Mouse (Mus musculus): ENCODE measurements around the gene Plekha6. TPM values are rescaled to one million over a fixed set of nuclear protein-coding genes. Genes with fewer than 3 reads are reported as not detected.

Plekha6 gene
- polyA plus RNA-seq, 2 experiments = 4.2 to 6.6 TPM

- ATAC-seq (ENCODE audit: low FRiP score, low read depth) = no peak
Observed at GRCm38 (mm10) chr1:133344357-133344756, 180.3 kb downstream of the Plekha6 start.

GRCm38 (mm10) chr1:133346531-133346930, 182.5 kb downstream of the Plekha6 start:
- no peaks in the 10 kb centered on the region for H3K36me3 ChIP-seq (ENCODE audit: control insufficient read depth, insufficient read depth, low read length)
- no peak overlapping the region for H3K9ac ChIP-seq (ENCODE audit: low read depth, low read length, severe bottlenecking)
- no peak overlapping the region for H3K4me3 ChIP-seq (replicated peaks; ENCODE audit: low read length)
- no peaks in the 10 kb centered on the region for H3K4me1 ChIP-seq (ENCODE audit: control insufficient read depth, insufficient read depth, low read length)
- H3K9me3 ChIP-seq (ENCODE audit: control insufficient read depth, low read length) = no peaks in the 10 kb centered on the region
- no peak for TF ChIP-seq POLR2A (IDR thresholded peaks at IDR 0.05; ENCODE audit: borderline replicate concordance, extremely low read depth, insufficient read depth, insufficient read length)
- ATAC-seq (ENCODE audit: low FRiP score, low read depth) = no peak
- H3K27me3 ChIP-seq (ENCODE audit: control insufficient read depth, insufficient read depth, low read length) = no peaks in the 10 kb centered on the region
- WGBS = 83% methylated on average over 9 of the region's 9 CpGs
- no peak overlapping the region for H3K27ac ChIP-seq (replicated peaks; ENCODE audit: low read depth, low read length)
- no peak for DNase-seq (ENCODE audit: low spot score)
- H3K4me2 ChIP-seq (replicated peaks; ENCODE audit: low read depth, low read length, severe bottlenecking) = no peak overlapping the region

More at GRCm38 (mm10) chr1:133344357-133344756, 180.3 kb downstream of the Plekha6 start:
- no peaks in the 10 kb centered on the region for H3K4me1 ChIP-seq (ENCODE audit: control insufficient read depth, insufficient read depth, low read length)
- no peaks in the 10 kb centered on the region for H3K9me3 ChIP-seq (ENCODE audit: control insufficient read depth, low read length)
- no peak for DNase-seq (ENCODE audit: low spot score)
- H3K9ac ChIP-seq (ENCODE audit: low read depth, low read length, severe bottlenecking) = no peak overlapping the region
- WGBS = 84% methylated on average over 2 of the region's 2 CpGs
- H3K4me2 ChIP-seq (replicated peaks; ENCODE audit: low read depth, low read length, severe bottlenecking) = no peak overlapping the region
- no peak overlapping the region for H3K4me3 ChIP-seq (replicated peaks; ENCODE audit: low read length)
- H3K27me3 ChIP-seq (ENCODE audit: control insufficient read depth, insufficient read depth, low read length) = no peaks in the 10 kb centered on the region
- no peaks in the 10 kb centered on the region for H3K36me3 ChIP-seq (ENCODE audit: control insufficient read depth, insufficient read depth, low read length)
- TF ChIP-seq POLR2A (IDR thresholded peaks at IDR 0.05; ENCODE audit: borderline replicate concordance, extremely low read depth, insufficient read depth, insufficient read length) = no peak
- H3K27ac ChIP-seq (replicated peaks; ENCODE audit: low read depth, low read length) = no peak overlapping the region

- WGBS = 66% methylated on average over 3 of the region's 3 CpGs
- no peak overlapping the region for H3K27ac ChIP-seq (replicated peaks; ENCODE audit: low read depth, low read length)
Observed at GRCm38 (mm10) chr1:133347226-133347625, 183.2 kb downstream of the Plekha6 start.

GRCm38 (mm10) chr1:133347693-133348520, 183.9 kb downstream of the Plekha6 start:
- H3K9ac ChIP-seq (ENCODE audit: low read depth, low read length, severe bottlenecking) = no peak overlapping the region
- no peak overlapping the region for H3K4me2 ChIP-seq (replicated peaks; ENCODE audit: low read depth, low read length, severe bottlenecking)
- H3K36me3 ChIP-seq (ENCODE audit: control insufficient read depth, insufficient read depth, low read length) = no peaks in the 10 kb centered on the region
- H3K9me3 ChIP-seq (ENCODE audit: control insufficient read depth, low read length) = no peaks in the 10 kb centered on the region
- H3K27me3 ChIP-seq (ENCODE audit: control insufficient read depth, insufficient read depth, low read length) = no peaks in the 10 kb centered on the region
- H3K4me3 ChIP-seq (replicated peaks; ENCODE audit: low read length) = no peak overlapping the region
- no peak for TF ChIP-seq POLR2A (IDR thresholded peaks at IDR 0.05; ENCODE audit: borderline replicate concordance, extremely low read depth, insufficient read depth, insufficient read length)
- WGBS = 70% methylated on average over 11 of the region's 11 CpGs
- H3K27ac ChIP-seq (replicated peaks; ENCODE audit: low read depth, low read length) = no peak overlapping the region
- ATAC-seq (ENCODE audit: low FRiP score, low read depth) (no peak), DNase-seq (ENCODE audit: low spot score) (no peak)
- H3K4me1 ChIP-seq (ENCODE audit: control insufficient read depth, insufficient read depth, low read length) = no peaks in the 10 kb centered on the region

More at GRCm38 (mm10) chr1:133347226-133347625, 183.2 kb downstream of the Plekha6 start:
- no peak for TF ChIP-seq POLR2A (IDR thresholded peaks at IDR 0.05; ENCODE audit: borderline replicate concordance, extremely low read depth, insufficient read depth, insufficient read length)
- DNase-seq (ENCODE audit: low spot score) (no peak), ATAC-seq (ENCODE audit: low FRiP score, low read depth) (no peak)
- Histone ChIP-seq H3K27me3 (ENCODE audit: control insufficient read depth, insufficient read depth, low read length) (no peaks in the 10 kb centered on the region), H3K9ac (ENCODE audit: low read depth, low read length, severe bottlenecking) (no peak overlapping the region), H3K4me1 (ENCODE audit: control insufficient read depth, insufficient read depth, low read length) (no peaks in the 10 kb centered on the region), H3K4me2 (replicated peaks; ENCODE audit: low read depth, low read length, severe bottlenecking) (no peak overlapping the region), H3K36me3 (ENCODE audit: control insufficient read depth, insufficient read depth, low read length) (no peaks in the 10 kb centered on the region), H3K4me3 (replicated peaks; ENCODE audit: low read length) (no peak overlapping the region), H3K9me3 (ENCODE audit: control insufficient read depth, low read length) (no peaks in the 10 kb centered on the region)

- Histone ChIP-seq H3K36me3 (ENCODE audit: control insufficient read depth, insufficient read depth, low read length) (no peaks in the 10 kb centered on the region), H3K4me3 (replicated peaks; ENCODE audit: low read length) (no peak within 1 kb of the TSS), H3K9ac (ENCODE audit: low read depth, low read length, severe bottlenecking) (no peak within 1 kb of the TSS), H3K4me2 (replicated peaks; ENCODE audit: low read depth, low read length, severe bottlenecking) (no peak within 1 kb of the TSS), H3K27me3 (ENCODE audit: control insufficient read depth, insufficient read depth, low read length) (no peaks in the 10 kb centered on the region), H3K27ac (replicated peaks; ENCODE audit: low read depth, low read length) (no peak within 1 kb of the TSS), H3K9me3 (ENCODE audit: control insufficient read depth, low read length) (no peaks in the 10 kb centered on the region), H3K4me1 (ENCODE audit: control insufficient read depth, insufficient read depth, low read length) (no peaks in the 10 kb centered on the region)
- no peak for TF ChIP-seq POLR2A (IDR thresholded peaks at IDR 0.05; ENCODE audit: borderline replicate concordance, extremely low read depth, insufficient read depth, insufficient read length)
- 80% methylated on average over 1 of the region's 1 CpGs for WGBS
- ATAC-seq (ENCODE audit: low FRiP score, low read depth) (no peak), DNase-seq (ENCODE audit: low spot score) (no peak)
Observed at GRCm38 (mm10) chr1:133350210-133350609, 186.2 kb downstream of the Plekha6 start, which contains the start of gene Ren1. Gene Ren1, plus strand, starts transcription at chr1:133350510.

Data from limb, embryonic 14.5 days (tissue).